Mouse (Mus musculus) left cerebral cortex, adult 18-20 months (tissue): Measurements from ENCODE around the gene Cblb. TPM values are rescaled to one million over a fixed set of nuclear protein-coding genes. Genes with fewer than 3 reads are reported as not detected.

Source experiments
- DNase-seq, 2 experiments: peaks; one replicate each; pipeline ENCODE4 v3.0.0; 2021 to 2022; ENCODE audit warnings: low spot score in 2 of 2, mixed read lengths in 1 of 2
- total RNA-seq, 2 experiments: library from RNA; stranded (reverse); gene quantifications; 2 replicates each; pipeline ENCODE4 v1.2.3; 2021

The Cblb gene
- total RNA-seq, 2 experiments from 2014 or later: 18.6 to 19.4 TPM

DNA sequence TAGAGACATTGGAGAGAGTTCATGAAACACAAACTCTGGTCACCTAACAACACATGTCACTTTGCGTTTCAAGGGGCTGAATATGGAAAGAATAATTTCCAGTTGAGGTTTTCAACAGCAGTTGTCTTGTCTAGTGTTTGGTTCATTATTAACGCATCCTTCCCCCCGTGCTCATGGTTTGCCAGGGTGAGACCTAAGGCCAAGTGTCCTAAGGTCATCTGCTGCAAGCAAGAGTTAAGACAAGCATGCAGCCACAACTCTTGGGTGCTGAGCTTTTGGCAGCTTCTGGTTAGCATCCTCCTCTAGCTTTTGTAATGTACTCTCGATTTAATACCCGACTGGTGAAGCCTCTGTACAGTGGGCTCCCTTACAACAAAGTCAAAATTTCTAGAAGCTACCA lies 159.7 kb downstream of the Cblb start:
- DNase-seq: no peak

GRCm38 (mm10) chr16:52194040-52194439 lies 163.0 kb downstream of the Cblb start:
- DNase-seq: no peak

- DNase-seq: no peak
Measured at GRCm38 (mm10) chr16:52194866-52195265, 163.8 kb downstream of the Cblb start.

DNA sequence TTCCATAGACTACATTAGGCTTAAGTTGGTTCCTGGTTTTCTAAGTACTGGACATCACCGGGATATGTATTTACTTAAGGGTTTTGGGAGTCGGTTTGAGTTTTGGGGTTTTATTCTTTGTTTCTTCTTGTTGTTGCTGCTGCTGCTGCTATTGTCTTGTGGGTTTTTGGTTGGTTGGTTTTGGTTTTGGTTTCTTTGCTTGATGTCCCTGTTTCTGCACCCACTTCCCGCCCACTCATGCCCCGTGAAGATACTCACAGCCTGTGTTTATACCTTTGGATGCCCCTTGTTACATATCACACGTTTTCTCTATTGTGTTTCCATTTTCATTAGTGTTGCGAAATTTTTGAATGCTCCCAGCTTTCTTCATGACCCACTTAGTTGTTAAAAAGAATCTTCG lies 169.1 kb downstream of the Cblb start:
- no peak for DNase-seq

DNA sequence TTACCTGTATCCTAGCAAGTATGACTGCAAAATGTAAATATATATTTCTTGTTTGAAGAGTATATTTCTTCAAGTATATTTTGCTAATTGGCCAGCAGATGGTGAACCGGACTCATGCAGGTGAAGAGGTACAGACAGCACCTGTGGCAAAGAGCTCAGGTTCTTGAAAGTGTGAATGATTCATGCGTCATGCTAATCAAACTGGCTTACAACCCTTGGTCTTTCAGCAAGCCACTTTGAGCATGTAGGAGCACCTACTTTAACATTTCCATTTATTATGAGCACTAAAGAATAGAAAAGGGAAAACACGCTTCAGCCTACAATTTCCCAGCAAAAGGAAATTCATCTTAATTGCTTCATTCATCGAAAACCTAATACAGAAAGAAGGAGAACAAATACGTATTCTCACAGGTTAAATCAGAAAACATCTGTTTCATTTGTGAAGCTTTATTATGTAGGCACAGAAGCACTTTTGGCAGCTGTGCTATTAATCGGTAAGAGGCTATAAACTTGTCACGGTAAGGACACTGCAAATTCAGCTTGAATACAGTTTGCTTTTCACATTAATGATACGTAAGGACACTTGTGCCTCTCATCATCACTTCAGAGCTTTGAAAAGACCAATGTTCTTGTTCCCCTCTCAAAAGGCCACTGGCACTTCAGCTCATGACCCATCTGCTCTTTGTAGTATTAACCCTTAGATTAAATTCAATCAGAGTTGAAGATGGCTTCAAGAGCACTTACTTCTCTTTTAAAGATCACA lies 180.0 kb downstream of the Cblb start:
- DNase-seq: no peak

DNA sequence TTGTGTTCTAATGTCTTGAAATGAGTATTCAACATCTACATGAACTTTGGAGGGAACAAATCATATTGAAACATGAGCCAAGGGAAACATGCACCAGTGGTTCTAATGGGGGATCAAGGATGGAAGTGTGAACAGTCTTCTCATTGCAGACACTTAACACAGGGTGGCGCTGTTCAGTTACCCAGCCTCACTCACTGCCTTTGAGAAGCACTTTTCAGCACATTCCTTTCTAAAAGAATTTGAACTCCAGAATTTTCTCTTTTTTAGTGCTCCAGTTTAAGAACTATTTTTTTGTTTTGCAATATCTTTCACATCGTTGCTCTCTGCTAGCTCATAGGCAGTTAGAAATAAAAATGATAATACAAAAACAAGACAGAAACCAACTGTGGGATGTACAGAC lies 188.0 kb downstream of the Cblb start:
- DNase-seq: peak; percentile 51 to 69

DNA sequence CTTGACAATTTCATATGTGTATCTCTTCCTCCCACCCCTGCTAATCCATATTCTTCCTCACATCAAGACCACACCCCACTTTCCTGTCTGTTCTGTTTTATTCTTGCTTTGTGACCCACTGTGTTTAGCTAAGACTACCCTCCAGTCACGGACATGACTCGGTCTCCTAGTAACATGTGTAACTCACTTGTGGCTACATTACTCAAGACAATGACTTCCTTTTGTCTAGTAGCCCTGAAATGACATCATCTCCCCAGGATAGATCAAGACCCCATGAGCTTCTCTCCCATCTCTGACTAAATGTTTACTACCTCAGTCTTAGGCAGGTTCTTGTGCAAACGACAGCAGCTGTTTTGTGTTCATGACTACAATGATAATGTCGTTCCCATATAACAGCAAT lies 191.9 kb downstream of the Cblb start:
- DNase-seq: no peak

DNA sequence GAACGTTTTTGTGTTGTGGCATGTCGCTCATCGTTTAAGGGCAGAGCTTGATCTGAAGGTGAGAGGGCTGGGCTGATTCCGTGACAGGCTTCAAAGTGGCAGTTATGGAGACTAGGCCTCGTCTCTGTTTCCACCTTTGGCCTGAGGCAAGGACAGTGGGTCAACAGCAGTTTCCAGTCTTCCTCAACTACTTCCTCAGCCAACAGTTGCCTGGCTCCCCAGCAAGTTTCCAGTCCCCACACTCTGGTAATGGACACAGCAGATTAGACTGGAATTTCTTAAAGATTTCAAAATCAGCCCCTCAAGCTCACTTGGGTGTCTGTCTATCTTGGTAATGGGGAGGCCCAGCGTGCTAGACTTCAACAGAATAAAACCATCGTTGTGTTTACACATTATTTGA lies 198.4 kb downstream of the Cblb start:
- DNase-seq: no peak

DNA sequence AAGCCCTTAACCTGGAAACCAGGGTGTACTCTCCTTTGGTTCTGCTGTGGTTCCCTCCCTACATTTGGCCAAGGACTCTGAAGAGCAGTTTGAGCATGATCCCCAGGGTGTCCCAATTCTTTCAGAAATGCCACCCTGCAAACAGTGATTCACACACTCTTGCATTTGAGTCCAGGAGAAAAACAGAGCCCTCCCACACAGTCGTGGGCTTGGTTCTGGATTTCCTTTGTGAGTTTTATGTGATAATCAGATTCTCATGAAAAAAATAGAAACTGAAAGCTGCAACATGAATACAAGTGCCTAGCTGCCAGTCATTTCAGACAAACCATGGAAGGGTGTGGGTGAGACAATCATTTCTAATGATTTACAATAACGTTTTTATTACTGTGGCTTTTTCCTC lies 198.9 kb downstream of the Cblb start:
- peak; percentile 12 to 52 for DNase-seq

GRCm38 (mm10) chr16:52242144-52242543 lies 211.1 kb downstream of the Cblb start:
- no peak for DNase-seq

DNA sequence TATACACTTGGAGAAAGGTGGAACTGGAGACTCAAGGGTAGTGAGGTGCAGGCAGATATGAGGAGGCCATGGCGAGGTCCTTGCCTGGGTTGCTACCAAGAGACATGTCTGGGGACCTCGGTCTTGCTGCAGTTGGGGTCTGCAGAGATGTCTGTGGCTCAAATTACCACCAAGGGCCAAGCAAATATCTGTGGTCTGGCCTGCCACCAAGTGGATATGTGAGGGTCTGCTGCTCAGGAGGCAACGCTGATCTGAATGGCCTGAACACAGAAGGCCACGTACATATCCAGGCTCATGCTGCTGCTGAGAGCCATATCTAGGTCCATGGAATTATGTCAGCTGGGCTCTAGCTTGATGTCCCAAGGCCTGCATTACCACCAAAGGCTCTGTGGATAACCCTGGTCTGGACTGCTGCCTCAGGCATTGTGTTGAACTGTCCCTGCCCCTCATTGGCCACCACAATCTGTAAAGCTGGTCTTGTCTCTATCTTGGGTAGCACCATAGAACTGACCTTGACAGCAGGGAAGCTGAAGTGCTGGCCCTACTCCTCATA lies 212.5 kb downstream of the Cblb start:
- DNase-seq: no peak

DNA sequence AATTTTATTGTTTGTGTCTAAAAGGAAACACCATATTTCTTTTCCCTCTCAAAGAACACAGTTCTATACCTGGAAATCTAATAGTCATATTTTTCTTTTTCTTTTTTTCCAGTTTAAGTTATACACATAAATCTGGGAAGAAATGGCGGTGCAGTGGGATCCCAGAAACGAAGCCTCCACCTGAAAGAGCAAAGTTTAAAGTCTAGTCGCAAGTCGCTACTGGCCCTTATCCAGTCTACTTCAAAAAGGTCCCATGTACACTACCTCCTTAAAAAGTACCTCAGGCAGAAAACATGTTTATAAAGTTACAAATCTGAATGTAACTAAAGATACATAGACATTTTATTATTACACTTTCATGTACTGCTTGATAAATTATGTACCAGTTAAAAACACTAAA lies 219.2 kb downstream of the Cblb start:
- DNase-seq: no peak

DNA sequence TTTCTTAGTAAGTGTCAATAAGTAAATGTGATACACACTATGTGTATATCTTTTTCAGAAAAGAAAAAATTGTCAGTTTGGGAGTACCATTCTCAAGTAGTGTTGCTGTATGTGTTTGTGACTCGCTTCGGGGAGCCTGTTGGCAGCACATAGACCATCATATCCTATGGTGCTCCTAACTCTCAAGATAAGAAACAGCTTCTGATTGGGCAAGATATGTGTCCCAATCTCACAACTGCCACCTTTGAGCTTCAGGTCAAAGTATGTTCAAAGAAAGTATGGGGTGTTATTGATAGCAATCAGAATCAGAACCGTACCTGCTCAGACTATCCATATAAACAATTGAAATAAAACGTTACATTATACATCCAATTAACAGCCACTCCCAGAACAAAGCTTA lies 219.9 kb downstream of the Cblb start:
- no peak for DNase-seq
